Mouse (Mus musculus): ENCODE data around the gene Rbm24.

DNA sequence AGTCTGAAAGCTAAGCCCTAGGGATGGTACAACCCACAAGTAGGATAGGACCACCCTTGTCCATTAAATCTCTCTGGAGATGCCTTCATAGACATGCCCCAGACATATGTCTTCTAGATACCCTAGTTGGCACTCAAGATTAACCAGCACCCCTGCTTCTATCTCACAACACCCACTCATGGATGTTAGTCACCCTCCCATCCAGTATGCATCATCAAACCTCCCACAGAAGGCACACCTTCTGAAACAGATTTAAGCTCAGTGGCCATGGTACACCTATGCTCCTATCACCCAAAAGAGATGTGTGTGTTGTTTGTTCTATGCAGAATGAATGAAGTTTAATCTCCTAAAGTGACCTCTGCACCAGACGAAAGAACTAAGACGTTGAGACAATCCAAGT lies 51.3 kb downstream of the Rbm24 start:
- no peak for TF ChIP-seq CTCF (IDR thresholded peaks at IDR 0.05; ENCODE audit: insufficient read depth, low read depth, low read length)
- no peak for TF ChIP-seq POLR2A (IDR thresholded peaks at IDR 0.05; ENCODE audit: insufficient read depth, low read depth, low read length)

Measured in olfactory bulb, adult 2 months (tissue).